Mouse (Mus musculus) thymus, postnatal 14 days (tissue): ENCODE measurements around the gene Ccdc13.

Source experiments
- DNase-seq: peaks from one replicate; pipeline ENCODE4 v3.0.0; 2021

Gene Ccdc13

GRCm38 (mm10) chr9:121838829-121839621, at the start of gene Ccdc13:
TSS of gene Ccdc13 (minus strand) at chr9:121839461.
- DNase-seq: peak; percentile 88

GRCm38 (mm10) chr9:121882015-121882457, 42.8 kb upstream of the Ccdc13 start:
- no peak for DNase-seq

GRCm38 (mm10) chr9:121881301-121881700, 42.0 kb upstream of the Ccdc13 start:
- DNase-seq: peak; percentile 21

- DNase-seq: peak; percentile 80
Observed at GRCm38 (mm10) chr9:121880840-121881239, 41.6 kb upstream of the Ccdc13 start.

- DNase-seq: peak; percentile 19
Observed at GRCm38 (mm10) chr9:121877052-121877740, 37.9 kb upstream of the Ccdc13 start.

- DNase-seq: no peak
Observed at GRCm38 (mm10) chr9:121873578-121873977, 34.3 kb upstream of the Ccdc13 start.

GRCm38 (mm10) chr9:121872062-121872683, 32.9 kb upstream of the Ccdc13 start:
- no peak for DNase-seq

GRCm38 (mm10) chr9:121869973-121870515, 30.8 kb upstream of the Ccdc13 start:
- DNase-seq: no peak

GRCm38 (mm10) chr9:121869432-121869831, 30.2 kb upstream of the Ccdc13 start:
- DNase-seq: no peak

GRCm38 (mm10) chr9:121868236-121868635, 29.0 kb upstream of the Ccdc13 start:
- DNase-seq: no peak

GRCm38 (mm10) chr9:121867632-121868031, 28.4 kb upstream of the Ccdc13 start:
- DNase-seq: no peak

- no peak for DNase-seq
Observed at GRCm38 (mm10) chr9:121865425-121866008, 26.3 kb upstream of the Ccdc13 start.

GRCm38 (mm10) chr9:121864837-121865236, 25.6 kb upstream of the Ccdc13 start:
- no peak for DNase-seq

GRCm38 (mm10) chr9:121860921-121861320, 21.7 kb upstream of the Ccdc13 start:
- DNase-seq: no peak

GRCm38 (mm10) chr9:121859345-121859744, 20.1 kb upstream of the Ccdc13 start:
- DNase-seq: no peak

- DNase-seq: no peak
Observed at GRCm38 (mm10) chr9:121858153-121858488, 18.9 kb upstream of the Ccdc13 start, which contains the start of gene Higd1a. TSS of gene Higd1a (minus strand) at chr9:121858362.

- DNase-seq: peak; percentile 99
Observed at GRCm38 (mm10) chr9:121857474-121858152, 18.4 kb upstream of the Ccdc13 start.

- peak; percentile 59 for DNase-seq
Observed at GRCm38 (mm10) chr9:121856649-121857416, 17.6 kb upstream of the Ccdc13 start.

GRCm38 (mm10) chr9:121854246-121854645, 15.0 kb upstream of the Ccdc13 start:
- DNase-seq: no peak

- DNase-seq: no peak
Observed at GRCm38 (mm10) chr9:121847842-121848241, 8.6 kb upstream of the Ccdc13 start.

GRCm38 (mm10) chr9:121847138-121847537, 7.9 kb upstream of the Ccdc13 start:
- no peak for DNase-seq
